Mouse (Mus musculus) mesoderm, embryonic 11.5 days (tissue): Measurements from ENCODE around the gene Gm20388.
"Not testable (repeated sequence)": the region's sequence is repeated elsewhere in the genome, so short reads cannot be mapped to it uniquely, and the experiment has no call there.

Experiments used
- DNase-seq: peaks from one replicate; pipeline ENCODE4 v3.0.0-alpha.2; 2012; ENCODE audit warnings: low read depth, low spot score

Gene Gm20388

DNA sequence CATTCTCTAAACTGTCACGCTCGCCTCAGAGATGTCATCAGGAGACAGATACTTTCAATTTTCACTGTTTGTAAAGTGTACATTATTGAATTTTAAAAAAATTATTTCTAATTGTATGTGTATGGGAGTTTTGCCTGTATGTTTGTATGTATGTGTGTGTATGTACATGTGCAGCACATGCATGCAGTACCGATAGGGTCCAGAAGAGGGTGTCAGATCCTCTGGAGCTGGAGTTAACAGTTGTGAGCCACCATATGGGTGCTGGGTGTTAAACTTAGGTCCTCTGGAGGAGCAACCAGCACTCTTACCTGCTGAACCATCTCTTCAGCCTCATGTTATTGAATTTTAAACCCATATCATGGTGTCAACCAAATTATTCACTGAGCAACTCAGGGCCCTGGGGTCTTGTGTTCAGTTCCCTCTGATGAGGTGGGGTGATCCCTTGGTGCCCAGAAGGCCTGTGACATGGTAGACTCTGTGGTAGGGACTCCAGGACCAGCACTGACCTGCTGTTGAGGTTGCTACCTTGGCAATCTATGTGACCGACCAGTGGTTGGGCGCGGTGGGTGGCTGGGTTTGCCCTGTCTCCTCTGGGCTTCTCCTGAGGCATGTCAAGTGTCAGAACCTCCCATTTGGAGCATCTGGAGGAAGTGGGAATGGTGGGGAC is 3593.3 kb downstream of the Gm20388 start:
- no peak for DNase-seq

DNA sequence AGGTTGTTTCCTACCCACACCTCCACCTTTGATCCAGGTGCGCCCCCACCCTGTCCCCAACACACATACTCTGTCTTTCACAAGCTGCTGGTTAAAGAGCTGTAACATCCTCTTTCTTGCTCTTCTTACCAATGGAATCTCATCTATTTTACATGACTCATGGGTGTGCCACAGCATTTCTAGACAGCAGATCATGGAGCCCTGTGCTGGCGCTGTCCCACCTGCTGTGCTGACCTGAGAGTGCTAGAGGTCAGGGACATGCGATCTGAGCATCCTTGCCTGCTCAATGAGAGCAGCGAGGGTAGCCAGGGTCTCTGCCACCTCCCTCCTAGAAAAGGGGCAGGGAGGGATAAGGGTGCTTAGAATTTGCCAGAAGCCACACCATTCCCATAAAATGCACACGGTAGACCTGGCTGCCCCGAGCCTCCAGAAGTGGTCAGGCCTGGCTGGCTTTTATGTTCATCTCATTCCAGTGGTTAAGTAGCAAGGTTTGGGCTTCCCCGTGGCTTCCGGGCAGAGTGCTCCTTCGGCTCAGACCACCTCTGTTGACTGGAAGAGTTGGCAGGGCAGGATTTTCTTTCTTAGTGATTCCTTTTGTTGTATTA is 3594.1 kb downstream of the Gm20388 start:
- no peak for DNase-seq

DNA sequence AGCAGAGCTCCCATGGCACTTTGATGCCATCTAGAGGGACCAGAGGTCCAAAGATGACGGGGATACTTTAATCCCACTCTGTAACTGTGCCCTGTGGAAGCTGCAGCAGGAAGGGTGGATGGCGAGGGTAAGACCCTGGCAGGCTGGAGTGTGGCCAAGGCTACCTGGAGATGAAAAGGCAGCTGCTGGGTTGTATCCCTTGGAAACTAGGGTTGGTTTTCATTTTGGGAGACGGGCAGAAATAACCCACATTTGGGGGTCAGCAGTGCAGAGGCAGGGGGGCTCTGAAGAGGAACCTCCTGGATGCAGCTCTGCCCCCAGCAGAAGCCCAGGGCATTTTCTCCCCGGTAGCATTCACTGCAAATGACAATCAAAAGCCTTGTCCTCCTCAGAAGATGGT is 3594.6 kb downstream of the Gm20388 start:
- no peak for DNase-seq

DNA sequence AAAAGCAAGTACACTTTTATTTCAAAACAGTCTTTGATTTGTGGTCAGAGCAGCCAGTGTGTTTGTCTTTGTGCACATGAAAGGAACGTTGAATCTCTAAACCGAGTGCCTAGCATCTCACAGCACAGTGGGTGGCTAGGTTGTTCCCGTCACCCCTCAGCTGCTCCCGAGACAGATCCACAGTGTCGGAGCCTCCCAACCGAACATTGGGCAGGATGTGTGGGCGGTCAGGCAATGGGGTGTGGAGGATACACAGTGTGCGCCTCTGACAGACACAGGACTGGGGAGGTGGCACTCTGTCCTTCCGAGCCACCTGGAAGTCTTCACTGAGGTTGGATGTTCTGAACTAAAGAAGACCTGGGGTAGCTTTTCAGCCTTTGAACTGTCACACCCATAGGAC is 3595.1 kb downstream of the Gm20388 start:
- DNase-seq, result no peak

DNA sequence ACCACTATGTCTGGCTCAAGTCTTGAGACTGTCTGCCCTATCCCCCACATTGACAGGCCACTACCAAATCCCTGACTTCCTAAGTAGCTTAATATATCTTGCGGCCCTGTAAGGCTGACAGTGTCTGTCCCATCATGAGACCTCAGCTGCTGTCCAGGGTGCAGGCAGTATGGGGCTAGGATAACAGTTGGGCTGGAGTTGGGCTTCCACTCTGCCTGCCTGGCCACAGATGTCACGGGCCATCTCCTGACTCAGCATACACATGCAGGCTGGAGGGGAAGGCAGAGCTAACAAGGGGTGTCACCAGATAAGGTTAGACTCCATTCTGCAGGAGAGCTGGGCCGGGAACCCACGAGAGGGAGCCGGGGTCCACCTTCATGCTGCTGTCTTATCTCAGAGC is 3596.5 kb downstream of the Gm20388 start:
- no peak for DNase-seq

DNA sequence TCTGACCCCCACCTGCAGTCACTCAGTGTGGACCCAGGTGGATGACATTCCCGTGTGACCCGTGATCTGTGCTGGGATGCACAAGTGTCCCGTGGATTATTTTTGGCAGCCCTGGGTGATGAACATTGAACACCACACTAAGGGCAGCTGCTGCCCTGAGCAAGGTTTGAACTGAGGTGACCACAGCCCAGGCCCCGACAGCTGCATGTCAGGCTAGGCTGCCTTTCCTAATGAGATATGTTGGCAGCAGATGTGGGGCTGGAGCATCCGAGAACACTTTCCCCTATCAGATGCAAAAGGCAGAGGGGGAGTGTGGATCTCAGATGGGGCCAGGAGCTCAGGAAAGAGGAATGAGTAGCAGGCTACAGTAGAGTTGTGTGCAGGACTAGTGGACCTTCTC is 3600.2 kb downstream of the Gm20388 start:
- no peak for DNase-seq

DNA sequence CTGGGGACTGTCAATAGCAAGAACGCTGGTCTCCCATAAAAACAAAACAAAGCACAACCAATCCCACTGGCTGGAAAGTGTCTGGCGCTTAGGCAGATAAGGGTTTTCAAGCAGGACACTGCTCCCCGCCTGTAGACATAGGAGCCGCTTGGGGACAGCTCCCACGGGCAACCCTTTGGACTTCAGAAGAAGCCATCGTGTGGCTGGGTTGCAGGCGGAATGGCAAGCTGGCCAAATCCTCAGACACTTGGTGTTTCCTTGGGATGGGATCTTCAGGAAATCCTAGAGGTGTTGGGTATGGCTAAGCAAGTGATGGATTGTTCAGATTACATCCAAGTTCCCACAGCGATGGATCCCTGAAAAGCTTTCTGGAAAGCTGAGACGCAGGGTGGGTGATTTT is 3603.5 kb downstream of the Gm20388 start:
- peak; percentile 12 for DNase-seq

DNA sequence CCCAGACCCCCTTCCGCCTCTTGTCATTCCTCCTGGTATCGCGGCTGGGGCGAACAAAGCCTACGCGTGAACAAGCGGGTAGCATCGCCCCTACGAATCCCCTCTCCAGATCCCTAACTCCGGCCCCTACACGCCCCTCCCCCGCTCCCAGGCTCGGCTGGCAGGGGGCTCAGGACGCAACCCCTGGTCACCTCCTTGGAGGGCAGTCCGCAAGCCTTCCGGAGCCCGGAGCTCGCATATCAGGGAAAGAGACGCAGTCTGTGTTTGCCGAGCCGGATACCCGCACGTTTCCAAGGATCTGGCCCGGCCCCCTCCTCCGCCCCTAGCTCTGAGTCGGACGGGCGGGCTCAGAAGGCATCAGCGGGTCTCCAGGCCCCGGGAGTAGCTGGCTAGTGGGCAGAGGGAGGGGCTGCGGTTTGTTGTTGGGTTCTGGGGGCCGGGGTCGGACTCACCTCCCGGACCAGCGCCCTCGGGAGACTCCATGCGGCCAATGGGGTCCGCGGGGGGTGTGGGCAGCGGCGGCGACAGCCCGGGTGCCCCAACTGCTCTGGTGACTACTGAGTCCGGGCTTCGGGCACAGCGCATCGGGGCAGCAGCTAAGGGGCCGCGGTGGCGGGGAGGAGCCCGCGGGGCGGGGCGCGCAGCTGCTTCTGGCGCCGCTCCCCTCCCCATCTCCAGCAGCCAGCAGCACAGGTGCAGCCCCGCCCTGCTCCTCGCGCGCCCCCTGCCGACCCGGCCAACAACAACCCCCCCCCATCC is 3604.3 kb downstream of the Gm20388 start, which contains the start of gene Dbndd1:
Gene Dbndd1, minus strand, starts transcription at position 683 of the 759 bp plus-strand sequence.
- DNase-seq, result peak; percentile 74

DNA sequence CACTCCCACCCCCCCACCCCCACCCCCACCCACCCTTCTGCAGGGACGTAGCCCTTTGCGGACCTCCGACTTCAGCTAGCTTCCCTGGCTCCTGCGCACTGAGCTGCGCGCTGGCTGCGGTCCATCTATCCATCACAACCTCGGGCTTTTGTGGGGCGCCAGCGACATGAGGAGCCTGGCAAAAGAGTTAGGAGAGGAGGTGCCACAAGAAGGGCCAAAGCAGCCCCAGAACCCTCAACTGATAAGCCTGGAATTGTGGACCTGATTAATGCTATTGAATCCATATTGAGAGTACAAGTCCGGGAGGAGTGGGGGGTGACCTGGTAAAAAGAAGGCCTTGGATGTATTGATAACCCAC is 3604.9 kb downstream of the Gm20388 start:
- no peak for DNase-seq

DNA sequence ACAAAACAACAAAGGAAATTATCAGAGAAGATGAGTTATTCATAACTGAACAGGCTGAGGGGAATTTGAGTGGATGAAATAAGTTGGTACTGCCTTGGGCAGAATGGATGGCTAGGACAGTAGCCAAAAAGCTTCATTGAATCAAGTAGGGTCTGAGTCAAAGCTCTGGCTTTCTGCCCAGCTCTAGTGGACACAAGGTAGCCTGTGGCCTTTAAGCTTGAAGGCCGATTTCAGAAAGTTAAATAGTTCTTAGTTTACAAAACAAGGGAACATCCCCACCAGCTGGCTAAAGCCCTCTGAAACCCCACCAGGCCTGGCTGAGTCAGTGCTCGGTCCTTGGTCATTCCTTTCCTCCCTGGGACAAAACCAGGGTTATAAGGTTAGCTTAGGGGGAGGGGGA is 3606.0 kb downstream of the Gm20388 start:
- no peak for DNase-seq

DNA sequence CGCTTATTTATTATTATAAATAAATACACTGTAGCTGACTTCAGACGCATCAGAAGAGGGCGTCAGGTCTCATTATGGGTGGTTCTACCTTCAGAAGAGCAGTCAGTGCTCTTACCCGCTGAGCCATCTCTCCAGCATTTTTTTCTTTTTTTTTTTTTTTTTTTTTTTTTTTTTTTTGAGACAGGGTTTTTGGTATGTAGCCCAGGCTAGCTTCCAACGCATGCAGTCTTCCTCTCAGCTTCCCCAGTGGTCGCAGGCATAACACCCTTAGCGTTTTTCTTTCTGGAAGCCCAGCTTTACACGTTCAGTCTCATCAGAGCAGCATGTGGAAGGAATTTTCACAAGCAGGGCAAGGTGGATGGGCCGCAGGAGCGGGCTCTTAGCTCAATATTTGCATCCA is 3607.5 kb downstream of the Gm20388 start:
- no peak for DNase-seq

DNA sequence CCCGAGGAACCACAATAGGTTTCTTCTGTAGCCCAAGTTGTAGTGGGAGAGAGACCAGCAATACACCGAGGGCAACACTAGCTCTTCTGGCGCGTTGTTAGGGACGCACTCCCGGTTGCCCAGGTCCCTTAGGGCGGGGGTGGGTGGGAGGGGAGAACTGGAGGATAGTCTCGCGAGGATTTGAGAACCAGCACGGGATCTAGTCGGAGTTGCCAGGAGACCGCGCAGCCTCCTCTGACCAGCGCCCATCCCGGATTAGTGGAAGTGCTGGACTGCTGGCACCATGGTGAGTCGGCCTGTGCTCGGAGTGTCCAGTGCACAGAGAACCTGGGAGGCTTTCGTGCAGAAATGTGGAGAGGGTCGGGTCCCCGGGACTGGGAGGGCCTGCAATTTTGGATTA is 3608.0 kb downstream of the Gm20388 start, which contains the start of gene Gas8:
Gene Gas8, plus strand, starts transcription at position 168 of the 400 bp plus-strand sequence.
- DNase-seq, result peak; percentile 96

DNA sequence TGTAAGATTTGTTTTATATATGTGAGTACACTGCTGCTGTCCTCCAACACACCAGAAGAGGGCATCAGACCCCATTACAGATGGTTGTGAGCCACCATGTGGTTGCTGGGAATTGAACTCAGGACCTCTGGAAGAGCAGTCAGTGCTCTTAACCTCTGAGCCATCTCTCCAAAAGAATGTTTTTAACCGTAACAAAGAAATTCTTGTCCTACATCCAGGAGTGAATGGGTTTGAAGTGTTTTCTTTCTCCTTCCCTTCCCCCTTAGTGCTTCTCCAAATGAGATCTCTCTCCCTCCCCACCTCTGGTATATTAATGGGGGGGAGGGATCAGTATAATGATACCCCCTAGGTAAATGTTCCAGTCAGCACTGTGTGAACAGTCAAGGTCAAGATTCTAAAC is 3609.4 kb downstream of the Gm20388 start:
- DNase-seq, result not testable (repeated sequence)

DNA sequence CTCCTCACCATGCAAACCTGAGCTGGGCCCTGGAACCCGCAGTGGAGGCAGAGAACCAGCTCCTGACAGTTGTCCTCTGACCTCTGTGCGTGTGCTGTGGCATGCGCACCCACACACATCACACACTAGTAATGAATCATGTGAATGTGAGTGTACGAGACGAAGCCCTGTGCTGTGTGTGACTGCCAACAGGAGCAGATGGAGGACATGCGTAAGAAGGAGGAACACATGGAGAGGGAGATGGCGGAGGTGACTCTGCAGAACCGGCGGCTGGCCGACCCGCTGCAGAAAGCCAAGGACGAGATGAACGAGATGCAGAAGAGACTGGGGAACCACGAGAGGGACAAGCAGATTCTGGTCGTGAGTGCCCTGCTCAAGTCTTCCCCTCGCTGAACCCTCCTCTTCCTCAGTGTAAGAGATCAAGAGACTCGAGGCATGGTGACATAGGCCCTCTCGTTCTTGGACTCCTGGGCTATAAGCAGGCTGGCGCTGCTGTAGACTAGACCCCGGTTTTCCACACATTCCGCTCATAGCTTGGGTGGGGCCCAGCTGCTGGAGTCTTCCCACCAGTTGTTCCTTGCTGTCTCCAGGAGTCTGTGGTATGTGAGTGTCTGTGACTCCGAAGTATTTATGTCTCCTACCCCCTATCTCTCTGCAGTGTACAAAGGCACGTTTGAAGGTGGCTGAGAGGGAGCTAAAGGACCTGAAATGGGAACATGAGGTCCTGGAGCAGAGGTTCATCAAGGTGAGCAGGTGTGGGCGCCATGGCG is 3617.3 kb downstream of the Gm20388 start:
- DNase-seq, result no peak

DNA sequence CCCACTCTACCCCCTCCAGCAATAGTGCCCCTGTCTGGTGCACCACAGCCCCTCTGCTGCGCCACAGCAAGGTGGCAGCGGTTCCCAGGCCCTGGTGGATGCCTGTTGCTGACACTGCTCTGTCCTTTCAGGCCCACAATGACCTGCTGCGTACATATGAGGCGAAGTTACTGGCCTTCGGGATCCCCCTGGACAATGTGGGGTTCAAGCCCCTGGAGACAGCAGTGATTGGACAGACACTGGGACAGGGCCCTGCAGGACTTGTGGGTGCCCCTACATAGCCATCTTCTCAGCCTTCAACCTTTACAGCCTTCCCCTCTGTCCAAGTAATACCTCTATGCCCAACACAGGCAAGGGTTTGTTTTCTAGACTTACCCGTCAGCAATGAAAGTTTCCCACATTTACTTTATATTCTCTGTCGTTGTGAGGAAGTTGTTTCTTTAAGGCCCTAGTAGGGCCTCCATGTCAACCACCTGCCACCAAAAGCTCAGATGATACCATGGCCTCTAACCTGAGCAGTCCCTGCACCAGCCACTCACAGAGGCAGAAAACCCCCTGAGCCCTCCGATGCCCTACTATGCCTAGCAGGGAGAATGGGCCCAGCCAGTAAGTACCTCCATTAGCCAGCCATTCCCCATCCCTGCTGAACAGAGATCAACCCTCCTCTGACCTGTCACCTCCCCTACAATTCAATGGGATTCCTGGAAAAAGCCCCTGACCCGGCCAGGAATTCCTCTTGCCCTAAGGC is 3625.8 kb downstream of the Gm20388 start:
- DNase-seq, result no peak

DNA sequence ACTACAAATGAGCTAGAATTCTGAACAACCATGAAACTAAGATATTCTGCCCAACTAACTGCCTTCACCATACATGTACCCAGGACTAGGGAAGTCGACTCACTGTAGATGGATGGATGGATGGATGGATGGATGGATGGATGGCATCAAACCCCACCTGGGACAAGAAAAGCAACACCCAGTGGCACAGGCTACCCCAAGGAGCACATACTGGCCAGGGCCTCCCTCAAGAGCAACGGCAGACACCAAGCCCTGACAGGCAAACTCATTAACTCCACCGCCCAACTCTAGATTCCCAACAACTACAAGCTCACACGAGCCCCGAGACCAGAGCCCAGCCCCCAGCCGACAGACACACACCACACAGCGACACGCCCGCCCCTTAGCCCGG is 3626.3 kb downstream of the Gm20388 start:
- no peak for DNase-seq

DNA sequence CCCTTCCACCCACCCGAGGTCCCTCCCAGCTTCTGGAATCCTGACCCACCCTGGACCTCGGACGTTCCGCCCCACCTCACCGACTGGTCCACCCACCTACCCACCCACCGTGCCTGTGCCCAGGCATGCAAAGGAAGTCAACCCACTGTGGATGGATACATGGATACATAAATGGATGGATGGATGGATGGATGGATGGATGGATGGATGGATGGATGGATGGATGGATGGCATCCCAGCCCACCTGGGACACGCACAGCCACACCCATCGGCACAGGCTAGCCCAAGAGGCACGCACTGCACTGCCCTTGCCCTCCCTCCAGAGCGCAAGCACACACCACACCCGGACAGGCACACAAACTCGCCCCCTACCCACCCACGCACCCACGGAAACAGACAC is 3627.0 kb downstream of the Gm20388 start:
- not testable (repeated sequence) for DNase-seq

DNA sequence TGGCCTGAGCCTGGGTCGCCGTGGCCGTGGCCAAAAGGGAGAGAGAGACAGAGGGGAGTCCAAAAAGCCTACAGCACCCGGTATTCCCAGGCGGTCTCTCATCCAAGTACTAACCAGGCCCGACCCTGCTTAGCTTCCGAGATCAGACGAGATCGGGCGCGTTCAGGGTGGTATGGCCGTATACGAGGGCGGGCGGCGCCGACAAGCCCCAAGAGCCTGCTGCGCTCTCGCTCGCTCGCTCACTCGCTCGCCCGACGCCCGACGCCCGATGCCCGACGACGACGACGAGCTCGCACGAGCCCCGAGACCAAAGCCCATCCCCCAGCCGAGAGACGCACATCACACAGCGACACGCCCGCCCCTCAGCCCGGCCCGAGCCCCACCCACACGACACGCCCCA is 3653.6 kb downstream of the Gm20388 start:
- DNase-seq, result not testable (repeated sequence)

DNA sequence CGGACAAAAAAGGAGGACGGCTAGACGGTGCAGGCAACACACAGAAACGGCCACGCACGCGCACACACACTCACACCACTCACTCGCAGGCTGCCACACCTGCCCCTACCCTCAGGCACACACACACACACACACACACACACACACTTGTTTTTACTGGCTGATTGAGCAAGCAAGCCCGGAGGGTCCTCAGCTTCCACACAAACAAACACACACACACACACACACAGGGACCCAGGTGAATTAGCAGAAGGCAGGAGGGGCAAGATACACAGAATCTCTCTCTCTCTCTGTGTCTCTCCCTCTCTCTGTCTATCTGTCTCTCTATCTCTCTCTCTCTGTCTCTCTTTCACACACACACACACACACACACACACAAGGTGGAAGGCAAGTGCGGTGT is 3664.7 kb downstream of the Gm20388 start:
- not testable (repeated sequence) for DNase-seq

DNA sequence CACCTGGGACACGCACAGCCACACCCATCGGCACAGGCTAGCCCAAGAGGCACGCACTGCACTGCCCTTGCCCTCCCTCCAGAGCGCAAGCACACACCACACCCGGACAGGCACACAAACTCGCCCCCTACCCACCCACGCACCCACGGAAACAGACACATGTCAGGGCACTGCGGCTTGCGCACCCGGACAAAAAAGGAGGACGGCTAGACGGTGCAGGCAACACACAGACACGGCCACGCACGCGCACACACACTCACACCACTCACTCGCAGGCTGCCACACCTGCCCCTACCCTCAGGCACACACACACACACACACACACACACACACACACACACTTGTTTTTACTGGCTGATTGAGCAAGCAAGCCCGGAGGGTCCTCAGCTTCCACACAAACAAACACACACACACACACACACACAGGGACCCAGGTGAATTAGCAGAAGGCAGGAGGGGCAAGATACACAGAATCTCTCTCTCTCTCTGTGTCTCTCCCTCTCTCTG is 3690.1 kb downstream of the Gm20388 start:
- not testable (repeated sequence) for DNase-seq

DNA sequence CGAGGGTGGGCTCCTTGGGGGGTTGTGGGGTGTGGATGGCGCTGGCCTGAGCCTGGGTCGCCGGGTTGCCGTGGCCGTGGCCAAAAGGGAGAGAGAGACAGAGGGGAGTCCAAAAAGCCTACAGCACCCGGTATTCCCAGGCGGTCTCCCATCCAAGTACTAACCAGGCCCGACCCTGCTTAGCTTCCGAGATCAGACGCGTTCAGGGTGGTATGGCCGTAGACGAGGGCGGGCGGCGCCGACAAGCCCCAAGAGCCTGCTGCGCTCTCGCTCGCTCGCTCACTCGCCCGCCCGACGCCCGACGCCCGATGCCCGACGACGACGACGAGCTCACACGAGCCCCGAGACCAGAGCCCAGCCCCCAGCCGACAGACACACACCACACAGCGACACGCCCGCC is 3690.8 kb downstream of the Gm20388 start:
- DNase-seq, result not testable (repeated sequence)
